Mouse (Mus musculus) C2C12 (cell line): Measurements from ENCODE around the gene Irgc1. TPM values are rescaled to one million over a fixed set of nuclear protein-coding genes. Genes with fewer than 3 reads are reported as not detected.

Source experiments
- H3K27me3 ChIP-seq: one replicate; pipeline ENCODE4 v1.6.1; 2011; ENCODE audit not compliant: control insufficient read depth, insufficient read depth, insufficient read length
- H3K36me3 ChIP-seq: one replicate; pipeline ENCODE4 v1.6.1; 2011; ENCODE audit not compliant: control insufficient read depth, insufficient read depth
- H3K4me3 ChIP-seq: one replicate; pipeline ENCODE4 v1.5.1; 2011; ENCODE audit warnings: mild to moderate bottlenecking, control low read depth; ENCODE audit not compliant: poor library complexity, insufficient read depth, severe bottlenecking
- H3K79me2 ChIP-seq: one replicate; pipeline ENCODE4 v1.6.1; 2011; ENCODE audit not compliant: control insufficient read depth, insufficient read depth
- H3K79me3 ChIP-seq: one replicate; pipeline ENCODE4 v1.6.1; 2011; ENCODE audit warnings: low read depth, control low read depth
- H3ac ChIP-seq: one replicate; pipeline ENCODE3; 2011; ENCODE audit warnings: low read depth; ENCODE audit not compliant: control insufficient read depth, insufficient read length
- CEBPB ChIP-seq: IDR thresholded peaks from one replicate; pipeline ENCODE4 v1.6.1; 2011; ENCODE audit warnings: low read depth, mild to moderate bottlenecking, control low read depth, moderate library complexity
- CTCF ChIP-seq: IDR thresholded peaks from one replicate; pipeline ENCODE4 v1.5.1; 2011; ENCODE audit not compliant: control insufficient read depth, insufficient read depth, insufficient read length
- FOSL1 ChIP-seq: IDR thresholded peaks from one replicate; pipeline ENCODE4 v1.8.0; 2011; ENCODE audit warnings: mild to moderate bottlenecking, low read length; ENCODE audit not compliant: poor library complexity, insufficient read depth, severe bottlenecking
- MAX ChIP-seq: IDR thresholded peaks from one replicate; pipeline ENCODE4 v1.6.1; 2011; ENCODE audit warnings: mild to moderate bottlenecking, control low read depth
- MYOD1 ChIP-seq: IDR thresholded peaks from one replicate; pipeline ENCODE4 v1.6.1; 2011; ENCODE audit warnings: low read depth; ENCODE audit not compliant: control insufficient read depth, insufficient read length
- MYOG ChIP-seq: IDR thresholded peaks from one replicate; pipeline ENCODE4 v1.6.1; 2011; ENCODE audit not compliant: control insufficient read depth, insufficient read length; ENCODE audit errors: extremely low read depth
- USF1 ChIP-seq: IDR thresholded peaks from one replicate; pipeline ENCODE4 v1.6.1; 2011; ENCODE audit warnings: low read depth, mild to moderate bottlenecking, control low read depth, moderate library complexity
- polyA plus RNA-seq: library from polyadenylated mRNA; unstranded; fragments of >200 nt; fragmentation: generic; extraction: Trizol; gene quantifications from one replicate; pipeline ENCODE4 v1.2.1, GENCODE M21; 2012; ENCODE audit warnings: missing spikeins

The Irgc1 gene
- polyA plus RNA-seq, 1 experiment = 0.33 TPM

- H3K36me3 ChIP-seq = no peaks in the 10 kb centered on the region
- no peak overlapping the region for H3K4me3 ChIP-seq
- H3K79me2 ChIP-seq = no peaks in the 10 kb centered on the region
- H3K27me3 ChIP-seq = no peaks in the 10 kb centered on the region
- H3ac ChIP-seq = no peak overlapping the region
- H3K79me3 ChIP-seq = no peaks in the 10 kb centered on the region
- TF ChIP-seq MYOD1 = peak; percentile 9
- no peak for TF ChIP-seq CEBPB
- no peak for TF ChIP-seq USF1
- TF ChIP-seq MAX = no peak
- no peak for TF ChIP-seq MYOG
These were observed 38.5 kb downstream of the Irgc1 start for GRCm38 (mm10) chr7:24413630-24414029.

DNA sequence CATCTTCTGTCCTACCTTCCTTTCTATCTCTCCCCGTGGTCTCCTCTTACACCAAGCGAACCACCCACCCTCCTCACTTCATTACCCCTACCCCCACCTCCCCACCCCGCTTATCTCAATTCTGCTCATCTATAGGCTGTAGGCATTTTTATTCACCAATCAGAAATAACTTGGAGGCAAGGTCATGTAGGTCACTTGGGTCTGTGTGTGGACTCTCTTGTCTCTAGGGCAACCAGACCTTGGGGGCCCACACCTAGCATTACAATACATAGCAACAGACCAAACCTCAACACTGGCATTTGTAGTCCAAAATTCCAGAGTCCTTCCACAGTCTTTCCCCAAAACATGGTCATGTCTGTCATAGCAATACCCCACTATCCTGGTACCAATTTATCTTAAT, 41.3 kb downstream of the Irgc1 start:
- H3K79me2 ChIP-seq = no peaks in the 10 kb centered on the region
- TF ChIP-seq CTCF (no peak), USF1 (no peak), MAX (no peak)
- no peak overlapping the region for H3K4me3 ChIP-seq
- no peaks in the 10 kb centered on the region for H3K27me3 ChIP-seq
- H3K36me3 ChIP-seq = peaks cover 9% of the 10 kb centered on the region
- no peak overlapping the region for H3ac ChIP-seq
- H3K79me3 ChIP-seq = no peaks in the 10 kb centered on the region

DNA sequence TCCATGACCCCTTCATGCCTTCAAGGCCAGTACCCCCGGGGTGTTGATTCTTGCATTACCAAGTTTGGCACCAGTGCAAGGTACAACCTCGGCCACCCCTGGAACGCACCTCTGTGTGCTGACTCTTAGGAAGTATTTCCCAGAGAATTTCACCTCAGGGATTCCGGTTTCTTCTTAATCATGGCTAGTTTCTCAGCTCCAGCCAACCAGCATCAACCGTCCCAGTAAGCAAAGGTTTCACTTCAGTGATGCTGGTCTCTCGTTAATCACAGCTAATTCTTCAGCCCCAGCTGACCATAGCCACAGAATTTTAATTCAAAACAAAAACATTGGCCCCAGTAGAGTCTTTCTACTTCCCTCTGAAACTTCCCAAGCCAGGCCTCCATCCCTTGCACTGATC, 42.0 kb downstream of the Irgc1 start:
- no peak overlapping the region for H3K4me3 ChIP-seq
- H3K27me3 ChIP-seq = no peaks in the 10 kb centered on the region
- no peak for TF ChIP-seq MYOG
- no peak for TF ChIP-seq FOSL1
- no peak for TF ChIP-seq CTCF
- TF ChIP-seq CEBPB = no peak
- TF ChIP-seq MAX = no peak
- no peak for TF ChIP-seq MYOD1
- TF ChIP-seq USF1 = no peak
- H3K79me2 ChIP-seq = no peaks in the 10 kb centered on the region
- peaks cover 9% of the 10 kb centered on the region for H3K36me3 ChIP-seq
- no peak overlapping the region for H3ac ChIP-seq
- H3K79me3 ChIP-seq = no peaks in the 10 kb centered on the region

DNA sequence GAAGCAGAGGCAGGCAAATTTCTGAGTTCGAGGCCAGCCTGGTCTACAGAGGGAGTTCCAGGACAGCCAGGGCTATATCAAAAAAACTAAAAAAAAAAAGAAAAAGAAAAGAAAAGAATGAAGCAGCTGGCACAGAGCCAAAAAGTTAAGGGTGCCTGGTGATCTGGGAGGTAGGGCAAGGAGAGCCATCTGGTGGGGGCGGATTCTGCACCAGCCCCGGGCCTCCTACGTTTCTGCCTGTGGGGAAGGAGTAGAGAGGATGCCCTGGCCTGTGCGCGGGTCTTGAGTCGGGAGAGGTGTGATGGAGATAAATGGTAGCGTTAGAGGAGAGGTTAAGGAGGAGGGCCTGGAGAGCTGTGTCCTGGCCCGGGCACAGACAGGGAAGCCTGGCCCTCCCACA, 43.9 kb downstream of the Irgc1 start:
- Histone ChIP-seq H3K27me3 (no peaks in the 10 kb centered on the region), H3ac (no peak overlapping the region), H3K36me3 (peaks cover 9% of the 10 kb centered on the region), H3K79me3 (no peaks in the 10 kb centered on the region), H3K79me2 (no peaks in the 10 kb centered on the region), H3K4me3 (no peak overlapping the region)
- TF ChIP-seq CTCF = no peak
- no peak for TF ChIP-seq MAX
- TF ChIP-seq FOSL1 = no peak
- no peak for TF ChIP-seq USF1
- no peak for TF ChIP-seq MYOD1
- TF ChIP-seq CEBPB = no peak
- TF ChIP-seq MYOG = no peak

DNA sequence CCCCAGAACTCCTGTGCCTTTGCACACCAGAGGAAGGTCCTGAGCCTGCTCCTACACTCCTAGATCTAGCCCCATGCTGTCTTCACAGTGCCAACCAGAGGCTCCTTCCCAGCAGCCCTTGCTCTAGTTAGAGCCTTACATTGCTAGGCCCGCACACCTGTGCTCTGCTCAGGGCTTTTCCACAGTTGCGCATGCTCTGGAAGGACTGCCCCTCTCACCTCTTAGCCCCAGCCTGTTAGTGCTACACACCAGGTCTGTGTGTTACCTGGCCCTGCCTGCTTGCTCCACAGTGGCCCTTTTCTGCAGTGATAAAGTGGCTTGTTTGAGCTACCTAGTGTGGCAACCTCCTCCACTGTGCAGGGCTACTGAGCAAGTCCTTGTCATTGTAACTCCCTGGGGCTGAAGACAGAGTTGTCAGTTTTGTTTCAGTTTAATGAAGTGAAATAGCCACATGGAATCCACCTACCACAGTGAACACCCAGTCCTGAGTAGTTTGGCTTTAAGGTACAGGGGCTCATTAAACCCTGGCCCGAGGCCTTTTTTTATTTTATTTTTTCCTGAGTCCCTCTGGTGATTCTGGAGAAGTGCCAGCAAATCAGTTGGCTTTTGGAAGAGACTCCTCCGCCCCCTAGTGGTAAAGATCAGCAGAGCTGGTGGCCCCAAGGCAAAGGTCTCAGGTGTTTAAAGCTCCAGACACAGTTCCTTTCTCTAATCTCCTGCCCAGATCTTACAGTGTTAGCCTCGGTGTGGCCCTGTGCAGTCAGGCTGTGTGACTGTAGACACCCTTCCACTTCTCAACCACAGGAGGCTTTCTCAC, 45.4 kb downstream of the Irgc1 start:
- no peaks in the 10 kb centered on the region for H3K79me3 ChIP-seq
- H3K36me3 ChIP-seq = peaks cover 9% of the 10 kb centered on the region
- no peak overlapping the region for H3ac ChIP-seq
- TF ChIP-seq CTCF (peak; percentile 39), MYOG (no peak)
- H3K79me2 ChIP-seq = peaks cover 11% of the 10 kb centered on the region
- no peak overlapping the region for H3K4me3 ChIP-seq
- no peaks in the 10 kb centered on the region for H3K27me3 ChIP-seq

GRCm38 (mm10) chr7:24405649-24406048, 46.4 kb downstream of the Irgc1 start:
- Histone ChIP-seq H3K79me3 (peaks cover 3% of the 10 kb centered on the region), H3K79me2 (peaks cover 22% of the 10 kb centered on the region), H3K36me3 (peaks cover 9% of the 10 kb centered on the region), H3ac (no peak overlapping the region), H3K4me3 (no peak overlapping the region), H3K27me3 (no peaks in the 10 kb centered on the region)
- no peak for TF ChIP-seq CEBPB
- no peak for TF ChIP-seq CTCF
- TF ChIP-seq MYOD1 = no peak
- no peak for TF ChIP-seq USF1
- no peak for TF ChIP-seq MAX
- TF ChIP-seq MYOG = no peak
- no peak for TF ChIP-seq FOSL1
